Mouse (Mus musculus) stomach, postnatal 0 days (tissue): Measurements from ENCODE around the gene Utf1.

Source experiments
- CTCF ChIP-seq: IDR thresholded peaks from 2 replicates; pipeline ENCODE4 v1.5.1; 2016; ENCODE audit warnings: antibody characterized with exemption, low read depth, mild to moderate bottlenecking, moderate library complexity
- EP300 ChIP-seq: optimal IDR thresholded peaks from 2 replicates; pipeline ENCODE3; 2016; ENCODE audit warnings: antibody characterized with exemption

GRCm38 (mm10) chr7:139894655-139895557 lies 48.7 kb upstream of the Utf1 start, which contains the start of gene Kndc1:
- TF ChIP-seq CTCF (no peak), EP300 (no peak)
